Mouse (Mus musculus) heart, postnatal 0 days (tissue): ENCODE measurements around the gene Sel1l.

Source experiments
- CTCF ChIP-seq: IDR thresholded peaks from 2 replicates; pipeline ENCODE4 v1.5.1; 2016; ENCODE audit warnings: antibody characterized with exemption, control low read depth, low read depth
- EP300 ChIP-seq: IDR thresholded peaks from 2 replicates; pipeline ENCODE4 v1.6.1; 2016; ENCODE audit warnings: antibody characterized with exemption, low read depth

DNA sequence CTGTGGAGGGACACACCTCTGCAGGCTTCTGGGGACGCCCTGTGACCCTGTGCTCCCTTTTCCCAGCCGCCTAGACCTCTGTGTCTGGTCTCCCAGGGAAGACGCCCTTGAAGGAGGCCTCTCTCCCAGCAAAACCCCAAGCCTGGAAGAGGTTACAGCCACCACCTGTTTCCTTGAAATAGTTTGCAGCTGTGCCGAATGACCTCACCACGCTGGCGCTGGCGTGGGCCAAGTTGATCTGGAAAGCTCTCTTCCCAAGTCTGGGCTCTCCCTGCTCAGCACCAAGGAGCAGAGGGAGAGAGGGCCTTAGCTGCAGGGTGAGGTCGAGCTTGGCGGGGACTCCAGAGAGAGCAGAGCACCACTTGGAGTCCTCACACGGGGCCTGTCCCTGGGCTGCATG lies 62.6 kb downstream of the Sel1l start:
- no peak for TF ChIP-seq CTCF
- TF ChIP-seq EP300: no peak
